Comparison of ENCODE assay signal across 25 mouse cellular contexts in genomic region chr13:22854760-22855159, GRCm38 (mm10). TPM values are rescaled to one million over a fixed set of nuclear protein-coding genes. Genes with fewer than 3 reads are reported as not detected.
"Had no signal": no experiment of that assay in that cellular context is flagged by ENCODE, and none has a peak within 500 bp of the region (broad histone marks: within the 10 kb centered on the region; RNA-seq: fewer than 3 reads in every experiment).

No protein-coding gene starts in this region.

- DNase-seq: retina, postnatal 1 day; right cerebral cortex, adult 18-20 months; right cerebral cortex, postnatal 14 days; right cerebral cortex, postnatal 25 days; right cerebral cortex, postnatal 4 days; spleen, adult 18-20 months; thymus, adult 18-20 months; thymus, adult 2 months; thymus, postnatal 14 days; thymus, postnatal 25 days; thymus, postnatal 36 days; thymus, postnatal 4 days had no signal

- H3K4me2 ChIP-seq: neural tube, embryonic 13.5 days; neural tube, embryonic 15.5 days; stomach, embryonic 15.5 days had no signal

- H3K9ac ChIP-seq: neural tube, embryonic 13.5 days; neural tube, embryonic 15.5 days; stomach, embryonic 15.5 days had no signal

- H3K9me3 ChIP-seq: neural tube, embryonic 13.5 days; neural tube, embryonic 15.5 days; stomach, embryonic 15.5 days had no signal

- H3K4me1 ChIP-seq: neural tube, embryonic 13.5 days; neural tube, embryonic 15.5 days; stomach, embryonic 15.5 days had no signal

- H3K36me3 ChIP-seq: neural tube, embryonic 13.5 days; neural tube, embryonic 15.5 days; stomach, embryonic 15.5 days had no signal

- H3K4me3 ChIP-seq: neural tube, embryonic 13.5 days; neural tube, embryonic 15.5 days; stomach, embryonic 15.5 days had no signal

- H3K27ac ChIP-seq: neural tube, embryonic 13.5 days; neural tube, embryonic 15.5 days; stomach, embryonic 15.5 days; stomach, postnatal 0 days had no signal

- H3K27me3 ChIP-seq: neural tube, embryonic 13.5 days; neural tube, embryonic 15.5 days; stomach, embryonic 15.5 days had no signal

RNA-seq across cellular contexts. Expression of gene Vmn1r211, which starts 2.6 kb away (rescaled TPM):
- total RNA-seq: neutrophil, adult 5-6 weeks had no signal
- polyA plus RNA-seq: neural tube, embryonic 13.5 days; neural tube, embryonic 14.5 days; neural tube, embryonic 15.5 days; small intestine, adult 2 months; spleen, adult 2 months; stomach, embryonic 14.5 days; stomach, embryonic 15.5 days; stomach, embryonic 16.5 days; stomach, postnatal 0 days; testis, adult 2 months; thymus, adult 2 months; thymus, postnatal 0 days; urinary bladder, adult 2 months had no signal

RNA-seq across cellular contexts. Expression of gene Vmn1r210, which starts 23.6 kb away (rescaled TPM):
- total RNA-seq: neutrophil, adult 5-6 weeks had no signal
- polyA plus RNA-seq: neural tube, embryonic 13.5 days; neural tube, embryonic 14.5 days; neural tube, embryonic 15.5 days; small intestine, adult 2 months; spleen, adult 2 months; stomach, embryonic 14.5 days; stomach, embryonic 15.5 days; stomach, embryonic 16.5 days; stomach, postnatal 0 days; testis, adult 2 months; thymus, adult 2 months; thymus, postnatal 0 days; urinary bladder, adult 2 months had no signal

RNA-seq across cellular contexts. Expression of gene Vmn1r212, which starts 29.2 kb away (rescaled TPM):
- total RNA-seq: neutrophil, adult 5-6 weeks had no signal
- polyA plus RNA-seq: neural tube, embryonic 13.5 days; neural tube, embryonic 14.5 days; neural tube, embryonic 15.5 days; small intestine, adult 2 months; spleen, adult 2 months; stomach, embryonic 14.5 days; stomach, embryonic 15.5 days; stomach, embryonic 16.5 days; stomach, postnatal 0 days; testis, adult 2 months; thymus, adult 2 months; thymus, postnatal 0 days; urinary bladder, adult 2 months had no signal

RNA-seq across cellular contexts. Expression of gene Vmn1r209, which starts 45.3 kb away (rescaled TPM):
- total RNA-seq: neutrophil, adult 5-6 weeks had no signal
- polyA plus RNA-seq: neural tube, embryonic 13.5 days; neural tube, embryonic 14.5 days; neural tube, embryonic 15.5 days; small intestine, adult 2 months; spleen, adult 2 months; stomach, embryonic 14.5 days; stomach, embryonic 15.5 days; stomach, embryonic 16.5 days; stomach, postnatal 0 days; testis, adult 2 months; thymus, adult 2 months; thymus, postnatal 0 days; urinary bladder, adult 2 months had no signal
